Mouse (Mus musculus) urinary bladder, postnatal 14 days (tissue): ENCODE measurements around the gene Gm12666.
"Not testable (repeated sequence)": the region's sequence is repeated elsewhere in the genome, so short reads cannot be mapped to it uniquely, and the experiment has no call there.

Experiments used
- DNase-seq: peaks from one replicate; pipeline ENCODE4 v3.0.0; 2021; ENCODE audit warnings: low spot score

The Gm12666 gene

GRCm38 (mm10) chr4:92191649-92192048 is at the start of gene Gm12666:
Gm12666 (minus strand) TSS chr4:92191749.
- not testable (repeated sequence) for DNase-seq

- DNase-seq = no peak
Measured at GRCm38 (mm10) chr4:92226326-92226725, 34.8 kb upstream of the Gm12666 start.

- DNase-seq = no peak
Measured at GRCm38 (mm10) chr4:92216286-92216685, 24.7 kb upstream of the Gm12666 start.

- DNase-seq = no peak
Measured at GRCm38 (mm10) chr4:92152646-92153045, 38.9 kb downstream of the Gm12666 start.

- no peak for DNase-seq
Measured at GRCm38 (mm10) chr4:92147134-92147533, 44.4 kb downstream of the Gm12666 start, which contains the start of gene Izumo3. Izumo3 (minus strand) TSS chr4:92147234.
